Mouse (Mus musculus) frontal cortex, adult 2 months (tissue): ENCODE data around the gene 4930519G04Rik. TPM values are rescaled to one million over a fixed set of nuclear protein-coding genes. Genes with fewer than 3 reads are reported as not detected.
"Not testable (repeated sequence)": the region's sequence is repeated elsewhere in the genome, so short reads cannot be mapped to it uniquely, and the experiment has no call there.

Source experiments
- DNase-seq, 2 experiments: peaks; one replicate each; pipeline ENCODE4 v3.0.0; 2022; ENCODE audit warnings: low spot score in 1 of 2; ENCODE audit errors: extremely low spot score in 1 of 2
- polyA plus RNA-seq: library from polyadenylated mRNA; depleted of rRNA; stranded (reverse); fragments of >200 nt; gene quantifications from 2 replicates; pipeline ENCODE4 v1.2.3, GENCODE M21; 2012; rRNA removed

Gene 4930519G04Rik
- polyA plus RNA-seq = not detected in 2 replicates

DNA sequence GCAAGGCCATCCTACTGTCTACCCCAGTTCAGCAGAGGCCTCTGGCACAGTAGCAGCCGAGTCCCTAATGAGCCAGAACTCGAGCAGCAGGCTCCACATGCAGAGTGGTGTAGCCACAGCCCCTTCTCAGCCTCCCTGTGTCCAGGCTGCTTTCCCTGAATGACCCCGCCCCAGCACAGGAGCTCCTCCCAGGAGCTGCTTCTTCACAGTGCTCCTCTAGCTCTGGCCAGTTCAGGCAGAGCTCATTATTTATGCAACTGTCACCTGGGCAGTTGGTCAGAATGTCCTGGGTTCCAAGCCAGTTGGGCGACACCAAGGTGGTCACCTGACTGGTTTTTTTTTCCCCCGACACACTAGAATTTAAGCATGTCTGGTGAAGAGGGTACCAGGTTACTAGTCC lies at the start of gene 4930519G04Rik:
4930519G04Rik (plus strand) TSS at position 301 of the 400 bp plus-strand sequence.
- DNase-seq = not testable (repeated sequence)

DNA sequence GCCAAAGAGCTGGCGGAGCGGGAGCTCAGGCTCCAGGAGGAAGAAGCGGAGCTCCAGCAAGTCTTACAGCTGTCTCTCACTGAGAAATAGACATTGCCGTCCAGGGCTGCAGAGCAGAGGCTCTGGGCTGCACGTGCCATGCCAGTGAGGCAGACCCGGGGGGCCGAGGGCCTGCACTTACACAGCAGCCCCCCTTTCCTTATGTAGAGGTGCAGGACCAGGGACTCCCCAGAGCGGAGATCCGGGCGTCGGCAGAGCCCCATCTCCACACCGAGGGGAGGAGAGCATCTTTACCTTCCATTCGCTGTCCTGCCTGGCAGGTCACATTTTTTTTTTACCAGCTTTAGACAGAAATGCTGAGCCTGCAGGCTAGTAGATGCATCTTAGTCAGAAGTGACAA lies 49.1 kb upstream of the 4930519G04Rik start:
- DNase-seq = no peak

DNA sequence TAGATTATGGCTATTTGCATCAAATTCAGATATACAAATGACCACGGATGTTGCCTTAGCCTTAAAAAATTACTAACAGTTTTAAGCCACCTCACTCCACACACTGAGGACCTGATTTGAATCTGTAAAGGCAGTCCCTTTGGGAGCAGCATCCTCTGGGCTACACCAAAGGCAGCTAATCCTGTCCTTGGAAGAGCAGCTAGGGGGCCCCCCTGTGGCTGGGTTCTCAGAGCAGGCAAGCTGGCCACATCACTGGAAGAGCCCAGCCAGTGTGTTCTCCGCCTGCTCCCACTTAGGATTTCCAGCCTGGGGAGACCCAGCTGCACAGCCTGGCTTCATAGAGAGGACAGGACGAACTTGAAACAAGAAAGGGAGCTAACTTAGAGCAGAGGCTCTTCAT lies 48.5 kb upstream of the 4930519G04Rik start:
- DNase-seq = peak in 1 of 2 experiments; percentile 77

DNA sequence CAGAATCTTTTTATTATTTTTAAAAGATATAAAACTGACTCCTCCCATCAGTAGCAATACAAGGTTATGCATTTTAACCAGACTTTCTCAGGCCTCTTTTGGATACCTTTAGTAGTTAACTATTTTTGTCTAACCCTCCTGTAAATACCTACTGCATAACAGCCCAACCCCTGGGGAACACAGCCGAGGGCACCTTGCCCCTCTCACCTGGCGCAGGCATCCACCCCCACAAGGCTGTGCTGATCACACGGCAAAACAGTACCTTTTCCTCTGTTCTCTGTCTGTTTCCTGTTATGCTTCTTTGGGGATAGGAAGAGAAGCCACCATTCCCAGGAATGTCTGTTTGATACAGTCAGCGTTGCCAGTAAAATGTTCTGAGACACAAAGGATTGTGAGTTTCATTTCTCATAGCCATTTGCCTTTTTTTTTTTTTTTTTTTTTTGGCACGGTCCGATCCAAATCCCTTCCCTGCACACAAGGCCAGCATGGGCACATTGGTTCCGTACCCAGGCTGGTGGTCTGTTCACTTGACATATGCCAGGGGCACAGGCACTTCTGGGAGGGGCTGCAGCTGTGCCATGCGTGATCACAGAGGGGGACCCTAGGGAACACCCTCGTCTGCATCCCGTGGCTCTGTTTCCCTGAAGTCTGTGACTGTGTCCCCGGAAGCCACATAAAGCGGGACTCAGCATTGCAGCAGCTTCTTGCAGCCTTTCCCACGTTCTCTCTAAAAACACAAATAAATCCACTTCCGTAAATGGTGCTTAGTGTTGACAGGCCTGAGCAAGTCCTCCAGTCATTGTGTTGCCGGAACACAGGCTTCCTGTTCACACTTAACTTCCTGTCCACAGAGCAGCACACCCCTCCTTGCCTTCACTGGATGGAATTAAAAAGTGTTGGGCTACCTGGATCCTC lies 47.8 kb upstream of the 4930519G04Rik start:
- no peak for DNase-seq

DNA sequence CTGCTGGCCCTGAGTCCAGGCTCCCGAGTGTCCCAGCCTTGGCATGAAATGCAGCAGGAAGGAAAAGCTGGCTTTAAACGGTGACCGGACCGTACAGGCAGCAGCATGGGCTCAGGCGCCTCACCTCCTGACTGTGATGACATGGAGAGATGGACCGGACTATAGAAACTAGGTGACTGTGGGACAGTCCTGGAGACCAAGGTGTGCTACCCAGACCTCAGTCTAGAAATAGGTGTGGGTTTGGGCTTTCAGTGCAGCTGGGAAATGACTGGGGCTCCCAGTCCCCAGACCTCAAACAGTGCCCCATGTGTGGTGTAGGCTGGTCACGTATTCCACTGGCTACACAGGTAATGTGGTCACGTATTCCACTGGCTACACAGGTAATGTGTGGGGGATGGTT lies 46.8 kb upstream of the 4930519G04Rik start:
- DNase-seq = no peak

DNA sequence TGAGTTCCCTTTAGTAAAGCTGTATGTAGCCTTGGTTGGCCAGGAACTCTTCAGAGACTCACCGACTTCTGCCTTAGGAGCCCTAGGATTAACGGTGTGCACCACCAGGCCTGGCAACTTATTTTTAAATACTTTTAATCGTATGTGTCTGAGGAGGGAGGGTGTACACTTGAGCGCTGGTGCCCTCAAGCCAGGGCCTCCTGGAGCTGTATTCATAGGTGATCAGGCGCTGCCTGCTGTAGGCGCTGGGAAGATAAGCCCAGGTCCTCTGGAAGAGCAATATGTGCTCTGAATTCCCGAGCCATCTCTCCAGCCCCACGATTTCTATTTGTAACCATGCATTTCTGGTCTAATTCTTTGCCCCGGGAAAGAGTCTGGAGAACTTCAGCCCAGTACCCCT lies 46.4 kb upstream of the 4930519G04Rik start:
- no peak for DNase-seq

DNA sequence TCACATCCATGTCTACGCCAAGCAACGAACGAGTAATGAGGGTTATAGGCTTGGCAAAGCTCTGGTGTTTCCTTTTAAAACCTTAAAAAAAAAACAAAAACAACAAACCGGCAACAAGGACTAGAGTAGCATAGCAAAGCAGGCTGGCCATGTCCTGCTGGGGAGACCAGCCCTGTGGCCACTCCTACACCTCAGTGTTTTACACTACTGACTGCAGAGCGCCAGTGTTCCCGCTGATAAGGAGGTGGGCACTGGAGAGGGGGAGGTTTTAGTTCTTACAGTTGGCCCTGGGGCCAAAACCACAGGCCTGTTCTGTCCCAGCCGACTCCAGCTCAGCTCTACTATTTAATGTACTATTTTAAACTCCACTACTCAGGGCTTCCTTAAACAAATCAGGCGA lies 46.0 kb upstream of the 4930519G04Rik start:
- DNase-seq = no peak

DNA sequence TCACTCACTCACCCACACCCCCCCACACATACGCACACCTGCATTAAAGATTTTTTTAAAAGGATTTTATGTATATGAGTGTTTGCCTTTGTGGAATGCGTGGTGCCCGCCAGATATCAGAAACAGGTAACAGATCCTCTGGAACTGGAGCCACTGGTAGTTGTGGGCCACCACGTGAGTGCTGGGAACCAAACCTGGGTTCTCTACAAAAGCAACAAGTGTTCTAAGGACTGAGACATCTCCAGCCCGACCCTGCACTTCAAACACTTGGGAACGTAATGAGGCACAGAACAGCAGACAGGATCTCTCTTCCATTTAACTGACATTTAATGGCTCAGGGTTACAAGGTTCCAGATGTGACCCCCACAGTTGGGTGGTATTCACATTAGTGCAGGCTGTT lies 45.6 kb upstream of the 4930519G04Rik start:
- DNase-seq = no peak

DNA sequence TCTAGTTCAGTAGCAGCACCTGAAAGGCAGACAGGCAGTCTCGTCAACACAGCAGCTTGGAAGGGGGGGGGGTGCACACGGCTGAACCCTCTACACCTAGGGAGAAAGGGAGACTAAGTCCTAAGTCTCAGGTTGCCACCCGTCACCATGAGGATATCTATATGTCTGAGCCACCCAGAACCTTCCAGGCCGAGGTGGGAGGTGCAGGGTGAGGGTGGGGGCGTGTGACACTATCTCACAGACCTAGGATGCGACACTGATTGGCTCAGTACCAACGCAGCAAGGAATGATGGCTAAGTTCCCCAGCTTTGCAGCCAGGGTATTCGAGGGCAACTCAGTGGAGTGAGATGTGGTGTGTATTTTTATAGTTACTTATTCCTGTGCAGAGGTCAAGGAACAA lies 45.1 kb upstream of the 4930519G04Rik start:
- DNase-seq = no peak

DNA sequence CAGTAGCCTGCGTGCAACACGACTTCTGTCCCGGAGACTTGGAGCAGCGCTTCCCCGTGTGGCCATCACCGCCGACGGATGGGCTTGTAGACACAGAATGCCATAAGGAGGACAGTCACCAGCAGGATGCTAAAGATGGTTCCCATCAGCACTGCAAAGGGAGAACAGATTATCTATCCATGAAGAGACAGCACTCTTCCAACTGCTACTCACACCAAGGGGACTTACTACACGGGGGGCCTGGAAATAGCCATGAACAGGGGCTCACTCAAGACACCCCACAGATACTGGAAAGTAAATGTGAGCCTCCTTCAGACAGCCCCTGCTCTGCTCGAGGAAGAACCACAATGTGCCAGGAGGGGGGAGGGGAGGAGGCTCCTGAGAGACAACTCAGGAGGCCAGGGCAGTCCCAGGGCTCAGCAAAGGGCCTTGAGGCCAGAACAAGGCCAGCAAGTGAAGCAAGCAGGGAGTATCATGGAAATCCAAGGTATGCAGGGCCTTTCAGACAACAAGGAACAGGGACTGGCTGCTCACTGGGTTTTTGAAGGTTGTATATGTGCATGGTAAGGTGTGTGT lies 44.2 kb upstream of the 4930519G04Rik start:
- DNase-seq = no peak

DNA sequence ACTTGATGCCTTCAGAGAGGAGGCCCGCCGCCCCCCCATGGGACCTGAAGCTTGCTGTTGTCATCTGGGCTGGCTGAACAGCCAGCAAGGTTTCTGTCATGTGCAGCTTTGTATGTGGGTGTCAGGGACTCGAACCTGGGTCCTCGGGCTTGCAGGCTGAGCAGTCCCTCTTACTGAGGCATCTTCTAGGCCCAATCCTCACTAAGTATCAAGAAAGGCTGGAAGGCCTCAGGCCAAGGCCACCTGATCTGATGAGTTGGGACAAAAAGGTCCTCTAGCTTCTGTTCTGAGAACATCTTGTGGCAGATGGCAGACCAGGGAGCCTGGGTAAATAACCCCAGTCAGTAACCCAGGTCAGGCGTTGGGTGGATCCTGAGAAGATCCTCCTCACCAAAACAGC lies 43.6 kb upstream of the 4930519G04Rik start:
- no peak for DNase-seq

DNA sequence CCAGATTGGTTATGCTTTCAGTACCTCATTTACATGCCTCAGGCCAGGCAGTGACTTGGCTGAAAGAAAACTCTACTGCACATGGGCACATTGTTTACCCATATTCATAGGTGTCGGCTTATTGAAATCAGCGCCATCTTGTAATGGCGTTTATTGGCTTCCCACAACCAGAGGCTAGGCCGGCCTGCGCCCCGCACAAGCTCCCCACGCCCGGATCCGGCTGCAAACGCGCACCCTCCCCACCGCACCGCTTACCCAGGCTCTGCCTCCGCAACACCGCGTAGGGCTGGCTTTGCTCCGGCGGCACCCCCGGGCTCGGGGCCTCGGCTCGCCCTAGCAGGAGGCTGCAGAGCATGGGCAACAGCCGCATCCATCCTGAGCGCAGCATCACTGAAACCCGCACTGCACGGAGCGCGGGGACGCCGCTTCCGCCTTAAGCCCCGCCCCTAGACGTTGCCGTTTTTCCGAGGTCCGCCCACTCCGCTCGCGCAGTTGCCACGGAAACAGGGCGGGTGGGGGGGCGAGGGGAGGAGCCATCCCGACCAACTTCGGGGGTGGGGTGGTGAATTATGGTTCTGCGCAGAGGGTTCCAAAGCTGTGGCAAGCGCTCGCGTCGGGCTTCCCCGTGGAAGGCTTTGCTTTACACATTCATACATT lies 39.8 kb upstream of the 4930519G04Rik start:
- peak; percentile 67 to 92 for DNase-seq

DNA sequence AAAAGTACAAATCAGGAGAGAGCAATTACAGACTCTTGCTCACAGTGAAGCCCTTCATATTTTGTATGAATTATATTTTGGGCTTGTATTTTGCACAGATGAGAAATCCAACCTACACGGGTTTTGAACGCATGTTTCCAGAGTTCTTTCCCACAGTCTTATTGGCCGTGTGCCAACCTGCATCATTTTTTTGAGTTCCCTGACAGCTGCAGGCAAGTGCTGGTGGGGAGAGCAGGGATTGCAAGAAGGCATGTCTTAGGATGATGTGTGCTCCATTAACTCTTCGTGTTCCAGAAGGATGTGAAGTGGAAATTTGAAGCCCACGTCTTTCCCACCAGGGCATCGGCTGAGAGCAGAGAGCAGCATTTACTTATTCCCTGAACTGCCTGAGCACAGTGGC lies 36.9 kb upstream of the 4930519G04Rik start:
- DNase-seq = no peak

DNA sequence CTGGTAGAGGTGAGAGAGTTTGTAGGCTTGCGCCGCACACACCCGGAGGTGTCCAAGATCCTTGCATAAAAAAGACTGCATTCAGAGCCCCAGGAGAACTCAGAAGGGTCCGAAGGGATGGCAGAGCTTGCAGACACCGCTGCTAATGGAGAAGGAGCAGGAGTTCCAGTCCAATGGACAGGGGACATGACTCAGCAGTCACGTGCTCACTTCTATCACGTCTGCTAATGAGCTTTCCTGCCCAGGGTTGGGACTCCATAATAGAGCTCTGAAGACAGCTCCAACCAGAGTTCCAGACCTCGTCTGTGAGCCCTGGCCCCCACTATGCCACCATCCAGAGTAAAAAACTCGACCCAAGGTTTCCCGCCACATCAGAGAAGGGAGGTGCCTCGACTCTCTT lies 35.3 kb upstream of the 4930519G04Rik start:
- no peak for DNase-seq

DNA sequence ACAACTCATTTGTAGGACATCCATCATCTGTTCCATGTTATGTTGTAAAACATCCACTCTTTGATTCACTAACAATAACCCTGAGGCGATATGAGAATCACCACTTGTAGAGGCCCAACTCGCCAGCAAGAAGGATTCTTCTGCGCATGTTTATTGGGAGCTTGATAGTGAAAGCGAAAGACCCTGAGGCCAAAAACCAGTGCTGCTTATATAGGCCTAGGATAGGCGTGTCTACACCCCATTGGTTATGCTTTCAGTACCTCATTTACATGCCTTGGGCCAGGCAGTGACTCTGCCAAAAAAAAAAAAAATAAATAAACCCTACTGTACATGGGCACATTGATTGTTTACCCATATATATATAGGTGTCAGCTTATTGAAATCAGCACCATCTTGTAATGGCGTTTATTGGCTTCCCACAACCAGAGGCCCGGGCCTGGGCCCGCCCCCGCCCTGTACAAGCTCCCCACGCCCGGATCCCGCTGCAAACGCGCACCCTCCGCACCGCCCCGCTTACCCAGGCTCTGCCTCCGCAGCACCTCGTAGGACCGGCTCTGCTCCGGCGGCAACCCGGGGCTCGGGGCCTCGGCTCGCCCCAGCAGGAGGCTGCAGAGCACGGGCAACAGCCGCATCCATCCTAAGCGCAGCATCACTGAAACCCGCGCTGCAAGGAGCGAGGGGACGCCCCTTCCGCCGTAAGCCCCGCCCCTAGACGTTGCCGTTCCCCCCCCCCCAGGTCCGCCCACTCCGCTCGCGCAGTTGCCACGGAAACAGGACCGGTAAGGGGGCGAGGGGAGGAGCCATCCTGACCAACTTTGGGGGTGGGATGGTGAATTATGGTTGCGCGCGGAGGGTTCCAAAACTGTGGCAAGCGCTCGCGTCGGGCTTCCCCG lies 30.4 kb upstream of the 4930519G04Rik start, which contains the start of gene 1500011B03Rik:
1500011B03Rik (minus strand) TSS at position 673 of the 893 bp plus-strand sequence.
- DNase-seq = peak in 1 of 2 experiments; percentile 83

DNA sequence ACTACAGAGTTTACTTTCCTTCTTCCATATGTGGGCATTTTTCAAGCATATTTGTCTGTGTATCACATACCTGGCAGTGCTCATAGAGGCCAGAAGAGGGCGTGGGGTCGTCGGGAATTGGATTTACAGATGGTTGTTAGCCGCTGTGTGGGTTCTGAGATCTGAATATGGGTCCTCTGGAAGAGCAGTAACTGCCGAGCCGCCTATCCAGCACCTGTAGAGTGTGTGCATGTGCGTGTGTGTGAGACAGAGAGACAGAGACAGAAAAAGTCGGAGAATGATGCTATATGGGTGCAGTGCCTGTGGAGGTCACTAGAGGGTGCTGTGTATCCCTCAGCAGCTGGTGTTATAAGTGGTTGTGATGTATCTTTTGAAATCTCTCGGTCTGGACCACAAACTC lies 29.3 kb upstream of the 4930519G04Rik start:
- DNase-seq = peak; percentile 41 to 75

DNA sequence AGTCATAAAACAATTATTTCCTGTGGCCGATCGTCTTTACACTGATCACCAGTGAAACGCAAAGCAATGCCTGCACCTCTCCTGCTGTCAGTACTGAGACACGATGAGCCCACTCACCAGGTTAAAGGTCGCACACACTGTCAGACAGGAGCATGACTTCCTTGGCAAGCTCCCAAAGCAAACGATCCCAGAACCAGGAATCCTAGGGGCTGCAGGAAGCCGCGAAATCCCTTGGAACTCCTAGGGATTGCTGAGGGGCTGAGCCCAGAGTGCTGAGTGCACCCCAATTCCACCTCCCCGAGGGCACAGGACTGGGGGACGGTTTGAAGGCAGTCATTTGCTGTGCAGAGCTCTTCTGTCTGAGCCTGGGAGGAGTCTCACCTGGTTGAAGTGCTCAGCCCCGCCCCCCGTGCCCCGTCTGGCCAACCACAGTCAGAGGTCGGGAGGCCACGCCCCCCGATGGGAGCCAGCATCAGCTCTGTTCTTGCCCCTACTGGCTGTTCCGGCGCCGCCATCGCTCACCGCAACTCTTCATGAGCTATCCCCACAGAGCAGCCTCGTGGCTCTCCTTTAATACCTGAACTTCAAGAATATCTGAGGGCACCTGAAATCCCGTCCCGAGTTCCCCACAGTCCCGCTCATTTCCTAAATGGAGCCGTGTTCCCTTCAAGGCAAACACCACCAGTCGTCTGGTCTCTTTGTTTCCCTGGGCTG lies 27.3 kb upstream of the 4930519G04Rik start:
- peak in 1 of 2 experiments; percentile 52 for DNase-seq

DNA sequence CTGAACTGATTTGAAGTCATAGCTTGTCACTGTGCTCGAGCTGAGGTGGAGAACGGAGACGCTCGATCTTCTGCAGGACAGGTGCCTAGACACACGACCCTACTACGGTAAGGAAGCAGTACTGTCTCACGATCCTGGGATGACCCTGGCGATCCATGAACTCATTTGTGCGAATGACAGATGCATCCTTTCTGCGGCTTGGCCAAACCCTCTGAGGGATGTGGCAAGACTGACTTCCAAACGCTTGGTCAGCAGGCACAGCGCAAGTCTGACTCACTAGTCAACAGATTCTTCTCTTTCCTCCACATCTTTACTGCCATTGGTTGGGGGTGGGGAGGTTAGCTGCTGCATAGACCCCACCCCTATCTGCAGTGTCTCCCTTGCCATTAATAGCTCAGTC lies 26.0 kb upstream of the 4930519G04Rik start:
- no peak for DNase-seq

DNA sequence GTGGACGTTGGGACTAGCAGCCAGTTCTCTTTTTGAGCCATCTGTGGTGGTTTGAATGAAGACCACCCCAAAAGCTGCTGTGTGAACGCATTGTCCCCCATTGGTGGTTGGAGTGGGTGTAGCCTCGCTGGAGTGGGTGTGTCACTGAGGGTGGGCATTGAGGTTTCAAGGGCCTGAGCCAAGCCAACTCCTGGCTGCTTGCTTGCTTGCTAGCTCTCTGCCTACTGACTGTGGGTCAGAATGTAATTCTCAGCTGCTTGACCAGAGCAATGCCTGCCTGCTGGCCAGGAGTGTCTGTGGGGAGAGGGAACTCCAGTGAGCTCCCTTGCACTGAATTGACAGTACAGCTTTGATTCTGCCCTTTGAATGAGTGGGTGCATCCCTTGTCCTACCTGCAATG lies 23.7 kb upstream of the 4930519G04Rik start:
- DNase-seq = no peak

DNA sequence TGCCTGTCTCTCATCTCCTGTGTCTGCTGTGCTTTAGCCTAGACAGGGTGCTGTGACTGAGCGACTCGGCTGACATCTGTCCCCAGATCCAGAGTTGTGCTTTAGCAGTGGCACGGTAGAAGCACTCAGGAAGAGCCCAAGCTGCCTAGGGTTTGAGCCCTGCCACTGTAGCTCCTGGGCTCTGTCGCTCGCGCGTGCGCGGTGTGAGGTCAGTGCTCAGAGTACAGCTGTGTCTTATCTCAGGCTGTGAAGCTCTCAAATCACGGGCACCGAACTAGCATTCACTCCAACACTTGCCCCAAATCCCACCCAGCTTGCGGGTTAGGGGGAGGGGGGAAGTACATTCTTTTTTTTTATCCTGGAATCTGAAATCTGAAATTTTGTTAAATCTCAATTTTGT lies 16.6 kb upstream of the 4930519G04Rik start:
- no peak for DNase-seq
